In the genomic region with DNA sequence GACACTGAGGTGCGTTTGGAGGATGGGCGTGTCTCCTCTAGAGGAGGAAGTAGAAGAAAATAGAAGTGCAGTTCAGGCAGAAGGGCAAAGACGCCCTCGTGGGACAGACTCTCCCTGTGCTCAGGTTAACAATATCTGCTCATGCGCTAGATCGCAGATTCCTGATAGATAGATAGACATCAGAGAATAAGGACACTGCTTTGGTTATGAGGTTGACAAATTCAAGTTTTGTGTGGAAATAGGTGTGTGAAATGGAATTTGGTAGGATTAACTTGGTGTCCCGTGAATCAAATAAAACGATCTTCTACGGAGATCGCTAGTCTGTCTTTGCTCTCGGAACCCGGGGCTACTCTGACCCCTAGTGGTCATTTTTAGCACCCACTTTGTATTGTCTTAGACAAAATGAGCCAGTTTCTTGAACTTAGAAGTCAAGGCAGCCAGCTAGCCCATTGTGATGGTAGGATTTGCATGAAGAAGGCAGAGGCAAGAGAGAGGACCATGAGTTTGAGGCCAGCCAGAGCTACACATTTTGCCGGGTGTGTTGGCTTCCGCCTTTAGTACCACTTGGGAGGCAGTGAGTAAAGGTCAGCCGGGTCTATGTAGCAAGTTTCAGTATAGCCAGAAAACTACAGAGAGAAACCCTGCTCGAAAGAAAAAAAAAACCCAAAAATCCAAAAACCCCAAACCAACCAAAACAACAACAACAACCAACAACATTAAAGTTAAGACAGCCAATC, we compare ENCODE assay signal across 7 mouse cellular contexts. TPM values are rescaled to one million over a fixed set of nuclear protein-coding genes. Genes with fewer than 3 reads are reported as not detected.
A peak's percentile ranks its signal among the peaks of the same experiment; 100 is the strongest.
DNase-seq lines count a peak whose midpoint lies in the region; ATAC-seq and TF ChIP-seq lines count a peak whose summit lies in the region.

No protein-coding gene starts in this region.

- H3K36me3 ChIP-seq in hindbrain, embryonic 16.5 days (ENCODE audit: control insufficient read depth, insufficient read depth, low read length), result no peaks in the 10 kb centered on the region

- ATAC-seq in hindbrain, embryonic 16.5 days, result peak; percentile 73

- H3K27ac ChIP-seq in cerebellum, adult 2 months (ENCODE audit: insufficient read depth, low read length), result no peak overlapping the region
- H3K27ac ChIP-seq in hindbrain, embryonic 16.5 days (ENCODE audit: low read depth, low read length), result no peak overlapping the region

- no peak for TF ChIP-seq POLR2A in cerebellum, adult 2 months (IDR thresholded peaks at IDR 0.05; ENCODE audit: borderline replicate concordance, insufficient read depth, low read length)

- no peaks in the 10 kb centered on the region; the same call in 1 of the 2 replicates for H3K27me3 ChIP-seq in cerebellum, adult 2 months (ENCODE audit: control insufficient read depth, insufficient read depth, low read length)
- H3K27me3 ChIP-seq in hindbrain, embryonic 16.5 days (replicated peaks; ENCODE audit: control insufficient read depth, insufficient read depth, low read length), result no peaks in the 10 kb centered on the region

- peak; percentile 75; the same call in 1 of the 2 replicates for TF ChIP-seq CTCF in cerebellum, adult 2 months (IDR thresholded peaks at IDR 0.05; ENCODE audit: borderline replicate concordance, insufficient read depth, low read depth, low read length)

- H3K9me3 ChIP-seq in hindbrain, embryonic 16.5 days (ENCODE audit: control insufficient read depth, low read length), result no peaks in the 10 kb centered on the region; the same call in 1 of the 2 replicates

- no peak overlapping the region for H3K9ac ChIP-seq in hindbrain, embryonic 16.5 days (ENCODE audit: low read depth, low read length)

- peak; percentile 87 for DNase-seq in ZHBTc4 (ENCODE audit: low read depth, low spot score)
- peak; percentile 34 to 47 for DNase-seq in cerebellum, adult 2 months
- DNase-seq in forelimb bud, embryonic 11.5 days (ENCODE audit: low read depth, low spot score), result peak; percentile 78
- peak; percentile 43 for DNase-seq in left cerebral cortex, adult 11 months (ENCODE audit: low spot score)
- peak; percentile 78 for DNase-seq in lung, postnatal 25 days (ENCODE audit: low spot score)
- DNase-seq in right cerebral cortex, postnatal 10 days (ENCODE audit: low spot score in 2 of 2), result peak; percentile 60 to 78

- H3K4me1 ChIP-seq in cerebellum, adult 2 months (ENCODE audit: control insufficient read depth, insufficient read depth, low read length), result no peaks in the 10 kb centered on the region
- H3K4me1 ChIP-seq in hindbrain, embryonic 16.5 days (ENCODE audit: control insufficient read depth, insufficient read depth, low read depth, low read length), result peaks cover 5% of the 10 kb centered on the region

- H3K4me2 ChIP-seq in hindbrain, embryonic 16.5 days (ENCODE audit: low read length), result peak overlapping the region; percentile 58

- H3K4me3 ChIP-seq in cerebellum, adult 2 months (replicated peaks; ENCODE audit: insufficient read depth, low read depth, low read length), result peak overlapping the region; percentile 22
- H3K4me3 ChIP-seq in hindbrain, embryonic 16.5 days (ENCODE audit: low read length), result peak overlapping the region; percentile 28

- WGBS in cerebellum, adult 2 months, result 21% methylated on average over 16 of the region's 16 CpGs
- 20% methylated on average over 16 of the region's 16 CpGs for WGBS in hindbrain, embryonic 16.5 days

RNA-seq across cellular contexts. Expression of gene Emp1, which starts 15.4 kb away (rescaled TPM):
- polyA plus RNA-seq in cerebellum, adult 2 months (2012; rRNA removed), result 1.5 and 1.8 TPM in 2 replicates
- polyA plus RNA-seq in hindbrain, embryonic 16.5 days (2015; fragmentation: Nextera tagmentation; extraction: Ambion mirVana), result 9.9 and 13.0 TPM in 2 replicates
